Mouse (Mus musculus): ENCODE measurements at regions not wholly inside any gene's neighbourhood (a gene's known extent, or its start where the extent isn't known, plus 50 kb on each side); places are given as distances from the start of the nearest gene placed in this dataset.

GRCm38 (mm10) chr6:93349936-93350700 is 406.8 kb upstream of the Adamts9 start:
- peaks cover 7% of the 10 kb centered on the region for H3K4me1 ChIP-seq
- H3K27ac ChIP-seq (replicated peaks): no peak overlapping the region
- H3K27me3 ChIP-seq (ENCODE audit: low read depth, poor library complexity, severe bottlenecking): no peaks in the 10 kb centered on the region
- H3K4me3 ChIP-seq: no peak overlapping the region
- DNase-seq (ENCODE audit: low spot score): no peak
- WGBS: 61% methylated on average over 7 of the region's 7 CpGs
- no peaks in the 10 kb centered on the region for H3K36me3 ChIP-seq
- no peaks in the 10 kb centered on the region for H3K9me3 ChIP-seq (replicated peaks)

- DNase-seq (ENCODE audit: low spot score): no peak
- 88% methylated on average over 3 of the region's 3 CpGs for WGBS
- Histone ChIP-seq H3K27ac (replicated peaks) (no peak overlapping the region), H3K4me1 (peaks cover 7% of the 10 kb centered on the region), H3K36me3 (no peaks in the 10 kb centered on the region), H3K4me3 (no peak overlapping the region), H3K27me3 (ENCODE audit: low read depth, poor library complexity, severe bottlenecking) (no peaks in the 10 kb centered on the region), H3K9me3 (replicated peaks) (no peaks in the 10 kb centered on the region)
Measured at GRCm38 (mm10) chr6:93348141-93348540, 404.8 kb upstream of the Adamts9 start.

GRCm38 (mm10) chr6:93328683-93329082 is 385.4 kb upstream of the Adamts9 start:
- H3K9me3 ChIP-seq (replicated peaks): no peaks in the 10 kb centered on the region
- DNase-seq (ENCODE audit: low spot score): no peak
- no peaks in the 10 kb centered on the region for H3K4me1 ChIP-seq
- no peaks in the 10 kb centered on the region for H3K36me3 ChIP-seq
- no peak overlapping the region for H3K4me3 ChIP-seq
- H3K27ac ChIP-seq (replicated peaks): no peak overlapping the region
- H3K27me3 ChIP-seq (ENCODE audit: low read depth, poor library complexity, severe bottlenecking): no peaks in the 10 kb centered on the region
- 78% methylated on average over 2 of the region's 2 CpGs for WGBS

GRCm38 (mm10) chr6:93327930-93328329 is 384.6 kb upstream of the Adamts9 start:
- H3K4me1 ChIP-seq: no peaks in the 10 kb centered on the region
- WGBS: 85% methylated on average over 1 of the region's 1 CpGs
- H3K4me3 ChIP-seq: no peak overlapping the region
- no peaks in the 10 kb centered on the region for H3K9me3 ChIP-seq (replicated peaks)
- H3K27me3 ChIP-seq (ENCODE audit: low read depth, poor library complexity, severe bottlenecking): no peaks in the 10 kb centered on the region
- DNase-seq (ENCODE audit: low spot score): no peak
- H3K27ac ChIP-seq (replicated peaks): no peak overlapping the region
- no peaks in the 10 kb centered on the region for H3K36me3 ChIP-seq

GRCm38 (mm10) chr6:93323881-93324280 is 380.6 kb upstream of the Adamts9 start:
- no peak overlapping the region for H3K4me3 ChIP-seq
- H3K27me3 ChIP-seq (ENCODE audit: low read depth, poor library complexity, severe bottlenecking): no peaks in the 10 kb centered on the region
- H3K27ac ChIP-seq (replicated peaks): no peak overlapping the region
- DNase-seq (ENCODE audit: low spot score): no peak
- H3K4me1 ChIP-seq: no peaks in the 10 kb centered on the region
- no peaks in the 10 kb centered on the region for H3K9me3 ChIP-seq (replicated peaks)
- 88% methylated on average over 3 of the region's 3 CpGs for WGBS
- H3K36me3 ChIP-seq: no peaks in the 10 kb centered on the region

GRCm38 (mm10) chr6:93314625-93315024 is 371.3 kb upstream of the Adamts9 start:
- no peak for DNase-seq (ENCODE audit: low spot score)
- H3K4me1 ChIP-seq: no peaks in the 10 kb centered on the region
- H3K4me3 ChIP-seq: no peak overlapping the region
- H3K9me3 ChIP-seq (replicated peaks): no peaks in the 10 kb centered on the region
- H3K36me3 ChIP-seq: no peaks in the 10 kb centered on the region
- no peaks in the 10 kb centered on the region for H3K27me3 ChIP-seq (ENCODE audit: low read depth, poor library complexity, severe bottlenecking)
- no peak overlapping the region for H3K27ac ChIP-seq (replicated peaks)
- 80% methylated on average over 5 of the region's 5 CpGs for WGBS

GRCm38 (mm10) chr6:93305176-93305575 is 361.9 kb upstream of the Adamts9 start:
- WGBS: 63% methylated on average over 2 of the region's 2 CpGs
- H3K4me1 ChIP-seq: no peaks in the 10 kb centered on the region

GRCm38 (mm10) chr6:93297975-93298374 is 354.7 kb upstream of the Adamts9 start:
- no peak for DNase-seq (ENCODE audit: low spot score)
- peaks cover 9% of the 10 kb centered on the region for H3K4me1 ChIP-seq
- no peaks in the 10 kb centered on the region for H3K27me3 ChIP-seq (ENCODE audit: low read depth, poor library complexity, severe bottlenecking)
- no peaks in the 10 kb centered on the region for H3K9me3 ChIP-seq (replicated peaks)
- no peak overlapping the region for H3K4me3 ChIP-seq
- H3K36me3 ChIP-seq: no peaks in the 10 kb centered on the region
- 49% methylated on average over 6 of the region's 6 CpGs for WGBS
- H3K27ac ChIP-seq (replicated peaks): no peak overlapping the region

More at GRCm38 (mm10) chr6:93305176-93305575, 361.9 kb upstream of the Adamts9 start:
- no peaks in the 10 kb centered on the region for H3K27me3 ChIP-seq (ENCODE audit: low read depth, poor library complexity, severe bottlenecking)
- H3K9me3 ChIP-seq (replicated peaks): no peaks in the 10 kb centered on the region
- no peak overlapping the region for H3K4me3 ChIP-seq
- DNase-seq (ENCODE audit: low spot score): no peak
- H3K36me3 ChIP-seq: no peaks in the 10 kb centered on the region
- no peak overlapping the region for H3K27ac ChIP-seq (replicated peaks)

- Histone ChIP-seq H3K36me3 (no peaks in the 10 kb centered on the region), H3K4me1 (no peaks in the 10 kb centered on the region), H3K27me3 (ENCODE audit: low read depth, poor library complexity, severe bottlenecking) (no peaks in the 10 kb centered on the region), H3K4me3 (no peak overlapping the region), H3K27ac (replicated peaks) (no peak overlapping the region), H3K9me3 (replicated peaks) (no peaks in the 10 kb centered on the region)
- 90% methylated on average over 1 of the region's 1 CpGs for WGBS
- no peak for DNase-seq (ENCODE audit: low spot score)
Measured at GRCm38 (mm10) chr6:93291711-93292110, 348.4 kb upstream of the Adamts9 start.

GRCm38 (mm10) chr6:93288421-93288820 is 345.1 kb upstream of the Adamts9 start:
- Histone ChIP-seq H3K4me1 (no peaks in the 10 kb centered on the region), H3K27ac (replicated peaks) (no peak overlapping the region), H3K4me3 (no peak overlapping the region), H3K36me3 (no peaks in the 10 kb centered on the region), H3K27me3 (ENCODE audit: low read depth, poor library complexity, severe bottlenecking) (no peaks in the 10 kb centered on the region), H3K9me3 (replicated peaks) (no peaks in the 10 kb centered on the region)
- WGBS: 75% methylated on average over 4 of the region's 4 CpGs
- DNase-seq (ENCODE audit: low spot score): no peak

GRCm38 (mm10) chr6:93285796-93286195 is 342.5 kb upstream of the Adamts9 start:
- no peaks in the 10 kb centered on the region for H3K9me3 ChIP-seq (replicated peaks)
- no peaks in the 10 kb centered on the region for H3K36me3 ChIP-seq
- no peaks in the 10 kb centered on the region for H3K27me3 ChIP-seq (ENCODE audit: low read depth, poor library complexity, severe bottlenecking)
- H3K4me3 ChIP-seq: no peak overlapping the region
- DNase-seq (ENCODE audit: low spot score): no peak
- no peak overlapping the region for H3K27ac ChIP-seq (replicated peaks)
- H3K4me1 ChIP-seq: 0 out of 2 replicates have a peak, but pooled peaks cover 5% of the 10 kb centered on the region
- WGBS: 94% methylated on average over 2 of the region's 2 CpGs

- Histone ChIP-seq H3K27me3 (ENCODE audit: low read depth, poor library complexity, severe bottlenecking) (no peaks in the 10 kb centered on the region), H3K4me1 (0 out of 2 replicates have a peak, but pooled peaks cover 7% of the 10 kb centered on the region), H3K36me3 (no peaks in the 10 kb centered on the region), H3K9me3 (replicated peaks) (no peaks in the 10 kb centered on the region), H3K4me3 (no peak overlapping the region), H3K27ac (replicated peaks) (no peak overlapping the region)
- WGBS: 77% methylated on average over 1 of the region's 1 CpGs
- DNase-seq (ENCODE audit: low spot score): no peak
Measured at GRCm38 (mm10) chr6:93281530-93281929, 338.2 kb upstream of the Adamts9 start.

- H3K4me3 ChIP-seq: no peak overlapping the region
- H3K4me1 ChIP-seq: no peaks in the 10 kb centered on the region
- WGBS: 78% methylated on average over 12 of the region's 12 CpGs
- no peaks in the 10 kb centered on the region for H3K36me3 ChIP-seq
- no peak for DNase-seq (ENCODE audit: low spot score)
- no peaks in the 10 kb centered on the region for H3K27me3 ChIP-seq (ENCODE audit: low read depth, poor library complexity, severe bottlenecking)
- no peak overlapping the region for H3K27ac ChIP-seq (replicated peaks)
- H3K9me3 ChIP-seq (replicated peaks): no peaks in the 10 kb centered on the region
Measured at GRCm38 (mm10) chr6:93273917-93274513, 330.7 kb upstream of the Adamts9 start.
